Mouse (Mus musculus): ENCODE results near the gene Csk.

GRCm38 (mm10) chr9:57652855-57653254 is 576 bp downstream of the Csk start:
- no peak for TF ChIP-seq CTCF (IDR thresholded peaks at IDR 0.05 in 2 of 3, conservative IDR thresholded peaks at IDR 0.05 in 1 of 3; ENCODE audit: control insufficient read depth in 1 of 3, insufficient read depth in 1 of 3, low read depth in 2 of 3, low read length in 3 of 3, poor library complexity in 1 of 3, severe bottlenecking in 1 of 3)
- TF ChIP-seq EP300 (IDR thresholded peaks at IDR 0.05; ENCODE audit: low read depth in 1 of 2, low read length in 2 of 2), result no peak

Data from MEL (cell line).